Mouse (Mus musculus): ENCODE data around the gene Snx9. TPM values are rescaled to one million over a fixed set of nuclear protein-coding genes. Genes with fewer than 3 reads are reported as not detected.

Snx9 gene
- polyA plus RNA-seq, 1 experiment from 2014 or later: 30.6 TPM

DNA sequence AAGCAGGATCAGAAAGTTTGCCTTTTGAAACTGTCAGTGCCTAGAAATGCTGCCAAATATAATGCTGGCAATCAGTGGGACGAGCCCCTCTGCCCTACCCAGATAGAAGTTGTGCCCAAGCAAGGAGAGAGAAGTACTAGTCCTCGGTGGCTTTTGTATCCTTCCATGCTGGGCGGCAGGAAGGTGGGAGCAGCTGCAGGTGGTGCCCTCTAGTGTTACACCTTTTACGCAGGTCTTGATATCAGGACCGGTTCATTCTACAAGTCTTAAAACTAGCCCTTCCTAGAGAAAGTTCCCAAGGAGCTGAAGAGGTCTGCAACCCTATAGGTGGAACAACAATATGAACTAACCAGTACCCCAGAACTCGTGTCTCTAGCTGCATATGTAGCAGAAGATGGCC lies 139.7 kb downstream of the Snx9 start:
- no peak for ATAC-seq (ENCODE audit: insufficient number of reproducible peaks, insufficient read depth, low FRiP score, low TSS enrichment, low read depth)
- no peak overlapping the region for H3K9ac ChIP-seq (replicated peaks)

More for the DNA sequence above, 139.7 kb downstream of the Snx9 start:
- no peaks in the 10 kb centered on the region for H3K36me3 ChIP-seq
- H3K4me2 ChIP-seq: no peak overlapping the region
- 35% methylated on average over 6 of the region's 6 CpGs for WGBS
- no peaks in the 10 kb centered on the region for H3K9me3 ChIP-seq
- H3K4me3 ChIP-seq (replicated peaks): no peak overlapping the region
- H3K27me3 ChIP-seq: no peaks in the 10 kb centered on the region
- H3K27ac ChIP-seq: no peak overlapping the region
- H3K4me1 ChIP-seq (replicated peaks): peaks cover 23% of the 10 kb centered on the region

Other genes with a start within 250 kb of the Snx9 start
- 0.92 and 1.2 TPM in 2 replicates for gene Synj2, start 100.0 kb downstream of the Snx9 start, polyA plus RNA-seq (2016; fragmentation: Nextera tagmentation; extraction: Ambion mirVana)
- gene Serac1, start 238.4 kb downstream of the Snx9 start, polyA plus RNA-seq (2016; fragmentation: Nextera tagmentation; extraction: Ambion mirVana): 5.7 and 7.7 TPM in 2 replicates
- 170 and 176 TPM in 2 replicates for gene Gtf2h5, start 238.5 kb downstream of the Snx9 start, polyA plus RNA-seq (2016; fragmentation: Nextera tagmentation; extraction: Ambion mirVana)

Data from limb, embryonic 12.5 days (tissue).